ENCODE assay signal across 21 mouse cellular contexts in the genomic region with DNA sequence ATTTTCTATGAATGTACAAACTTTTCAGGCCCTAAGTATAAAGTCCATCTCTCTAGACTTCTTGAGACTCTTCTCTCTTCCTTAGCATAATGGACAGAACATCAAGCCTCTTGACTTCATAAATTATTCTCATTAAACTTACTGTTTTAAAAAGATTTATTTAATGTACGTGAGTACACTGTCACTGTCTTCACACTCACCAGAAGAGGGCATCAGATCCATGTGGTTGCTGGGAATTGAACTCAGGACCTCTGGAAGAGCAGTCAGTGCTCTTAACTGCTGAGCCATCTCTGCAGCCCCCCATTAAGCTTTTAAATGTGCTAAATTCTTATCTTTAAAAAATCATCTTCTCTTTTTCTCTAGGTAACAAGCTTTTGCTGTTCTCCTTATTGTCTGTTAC. TPM values are rescaled to one million over a fixed set of nuclear protein-coding genes. Genes with fewer than 3 reads are reported as not detected.
"Had no signal": no experiment of that assay in that cellular context is flagged by ENCODE, and none has a peak within 500 bp of the region (broad histone marks: within the 10 kb centered on the region; RNA-seq: fewer than 3 reads in every experiment).

No protein-coding gene starts in this region.

- H3K9me3 ChIP-seq: kidney, embryonic 15.5 days; limb, embryonic 10.5 days; lung, embryonic 15.5 days; megakaryocyte, embryonic 14.5 days; midbrain, embryonic 15.5 days; neural tube, embryonic 12.5 days had no signal

- DNase-seq: kidney, adult 18-20 months; kidney, postnatal 4 days; lung, postnatal 14 days; thymus, adult 2 months; thymus, postnatal 36 days had no signal

- H3K27me3 ChIP-seq: kidney, embryonic 15.5 days; lung, embryonic 15.5 days; megakaryocyte, embryonic 14.5 days; midbrain, embryonic 15.5 days; neural tube, embryonic 12.5 days had no signal

- H3K4me3 ChIP-seq: kidney, embryonic 15.5 days; left cerebral cortex, adult 2 months; limb, embryonic 10.5 days; lung, embryonic 15.5 days; megakaryocyte, embryonic 14.5 days; midbrain, embryonic 15.5 days; neural tube, embryonic 12.5 days had no signal

- H3K36me3 ChIP-seq: limb, embryonic 10.5 days; lung, embryonic 15.5 days; midbrain, embryonic 15.5 days; neural tube, embryonic 12.5 days had no signal

- H3K9ac ChIP-seq: kidney, embryonic 15.5 days; lung, embryonic 15.5 days; midbrain, embryonic 15.5 days; neural tube, embryonic 12.5 days had no signal

- H3K4me1 ChIP-seq: kidney, embryonic 15.5 days; lung, embryonic 15.5 days; midbrain, embryonic 15.5 days; neural tube, embryonic 12.5 days had no signal

- H3K27ac ChIP-seq: kidney, embryonic 15.5 days; left cerebral cortex, adult 2 months; limb, embryonic 10.5 days; lung, embryonic 15.5 days; macrophage; midbrain, embryonic 15.5 days; neural tube, embryonic 12.5 days had no signal

RNA-seq across cellular contexts. Expression of a gene that starts 53.2 kb away (rescaled TPM):
- total RNA-seq: layer of hippocampus, postnatal 25 days; left cerebral cortex, adult 2 months had no signal
- polyA plus RNA-seq: macrophage had no signal

RNA-seq across cellular contexts. Expression of a gene that starts 53.7 kb away (rescaled TPM):
- total RNA-seq: layer of hippocampus, postnatal 25 days; left cerebral cortex, adult 2 months; left cerebral cortex, postnatal 14 days; monocyte, adult 5-6 weeks; neutrophil, adult 5-6 weeks had no signal
- polyA plus RNA-seq: limb, embryonic 14.5 days; liver, embryonic 16.5 days; lung, embryonic 15.5 days; macrophage; stomach, embryonic 14.5 days; testis, adult 2 months; thymus, adult 2 months had no signal
